Mouse (Mus musculus) heart, postnatal 0 days (tissue): ENCODE measurements around the gene Myrf. TPM values are rescaled to one million over a fixed set of nuclear protein-coding genes. Genes with fewer than 3 reads are reported as not detected.
A peak's percentile ranks its signal among the peaks of the same experiment; 100 is the strongest.

Source experiments
- ATAC-seq: fragments of 200-750 bp; cut with Nextera tagmentation; 2 replicates; pipeline ENCODE4 v1.8.0; 2017; ENCODE audit warnings: low read depth, moderate number of reproducible peaks, moderate library complexity; ENCODE audit not compliant: insufficient read depth
- DNase-seq: peaks from one replicate; pipeline ENCODE4 v3.0.0-alpha.2; 2016; ENCODE audit warnings: low spot score
- H3K27ac ChIP-seq: fragments of 300-500 bp; sonication (generic); 2 replicates; pipeline ENCODE4 v1.5.1; 2014; ENCODE audit warnings: low read depth, mild to moderate bottlenecking
- H3K27me3 ChIP-seq: fragments of 300-500 bp; sonication (generic); 2 replicates; pipeline ENCODE4 v1.6.1; 2014; ENCODE audit warnings: low read length, mixed read lengths; ENCODE audit not compliant: control insufficient read depth, insufficient read depth
- H3K36me3 ChIP-seq: fragments of 300-500 bp; sonication (generic); replicated peaks from 2 replicates; pipeline ENCODE4 v1.6.1; 2014; ENCODE audit warnings: low read length, mixed read lengths; ENCODE audit not compliant: control insufficient read depth, insufficient read depth
- H3K4me1 ChIP-seq: fragments of 300-500 bp; sonication (generic); 2 replicates; pipeline ENCODE4 v1.6.1; 2014; ENCODE audit warnings: antibody characterized with exemption; ENCODE audit not compliant: control insufficient read depth, insufficient read depth
- H3K4me2 ChIP-seq: fragments of 300-500 bp; sonication (generic); 2 replicates; pipeline ENCODE4 v1.6.1; 2014; ENCODE audit warnings: low read depth, mild to moderate bottlenecking, low read length, moderate library complexity
- H3K4me3 ChIP-seq: fragments of 300-500 bp; sonication (generic); 2 replicates; pipeline ENCODE4 v1.5.1; 2014; ENCODE audit warnings: low read depth, low read length
- H3K9ac ChIP-seq: fragments of 300-500 bp; sonication (generic); replicated peaks from 2 replicates; pipeline ENCODE4 v1.6.1; 2014; ENCODE audit warnings: low read depth, low read length, mixed read lengths
- H3K9me3 ChIP-seq: fragments of 300-500 bp; sonication (generic); replicated peaks from 2 replicates; pipeline ENCODE4 v1.6.1; 2016; ENCODE audit warnings: low read length; ENCODE audit not compliant: control insufficient read depth
- CTCF ChIP-seq: IDR thresholded peaks from 2 replicates; pipeline ENCODE4 v1.5.1; 2016; ENCODE audit warnings: antibody characterized with exemption, control low read depth, low read depth
- EP300 ChIP-seq: IDR thresholded peaks from 2 replicates; pipeline ENCODE4 v1.6.1; 2016; ENCODE audit warnings: antibody characterized with exemption, low read depth
- WGBS: fragments of 180-500 bp; shearing (Covaris S2); extraction: QIAGEN DNeasy Blood & Tissue Kit; methylation state at CpG from one replicate; pipeline ENCODE4 v1.1.7; 2014; 5-methylcytosine and 5-hydroxymethylcytosine counted together
- polyA plus RNA-seq: library from polyadenylated mRNA; unstranded; fragments of >200 nt; fragmentation: Nextera tagmentation; extraction: Ambion mirVana; gene quantifications from 2 replicates; pipeline ENCODE4 v1.2.1, GENCODE M21; 2015
- total RNA-seq: library from RNA; depleted of rRNA; stranded (reverse); fragments of >200 nt; gene quantifications from 2 replicates; pipeline ENCODE4 v1.2.3, GENCODE M21; 2014; ENCODE audit warnings: low replicate concordance

Gene Myrf
- total and polyA plus RNA-seq, 2 experiments from 2014 or later, result 1.3 to 4.9 TPM

GRCm38 (mm10) chr19:10276483-10277144, 36.1 kb upstream of the Myrf start:
- Histone ChIP-seq H3K4me1 (peaks cover 11% of the 10 kb centered on the region), H3K27me3 (no peaks in the 10 kb centered on the region), H3K9ac (no peak overlapping the region), H3K9me3 (no peaks in the 10 kb centered on the region), H3K36me3 (no peaks in the 10 kb centered on the region), H3K4me2 (no peak overlapping the region), H3K4me3 (no peak overlapping the region), H3K27ac (no peak overlapping the region)
- WGBS, result 79% methylated on average over 12 of the region's 12 CpGs
- TF ChIP-seq CTCF, result no peak
- no peak for TF ChIP-seq EP300
- ATAC-seq (no peak), DNase-seq (no peak)

- TF ChIP-seq CTCF (no peak), EP300 (no peak)
- Histone ChIP-seq H3K4me3 (no peak overlapping the region), H3K27me3 (no peaks in the 10 kb centered on the region), H3K27ac (no peak overlapping the region), H3K36me3 (no peaks in the 10 kb centered on the region), H3K4me2 (no peak overlapping the region), H3K9ac (no peak overlapping the region), H3K4me1 (no peaks in the 10 kb centered on the region; the same call in 1 of the 2 replicates), H3K9me3 (no peaks in the 10 kb centered on the region)
- DNase-seq (no peak), ATAC-seq (no peak)
- 53% methylated on average over 5 of the region's 5 CpGs for WGBS
Measured at GRCm38 (mm10) chr19:10274056-10274455, 33.5 kb upstream of the Myrf start.

- 36% methylated on average over 11 of the region's 11 CpGs for WGBS
- H3K4me1 ChIP-seq, result no peaks in the 10 kb centered on the region; the same call in 1 of the 2 replicates
- DNase-seq, result peak; percentile 30
- ATAC-seq, result peak; percentile 34; the same call in 1 of the 2 replicates
- H3K4me3 ChIP-seq, result no peak overlapping the region
- H3K9ac ChIP-seq, result no peak overlapping the region; the same call in 1 of the 2 replicates
- H3K27me3 ChIP-seq, result no peaks in the 10 kb centered on the region
- H3K36me3 ChIP-seq, result no peaks in the 10 kb centered on the region
- H3K9me3 ChIP-seq, result no peaks in the 10 kb centered on the region
- H3K27ac ChIP-seq, result 0 out of 2 replicates have a peak overlapping the region, but pooled peaks have one; percentile 23
- TF ChIP-seq CTCF, result no peak
- TF ChIP-seq EP300, result no peak
- H3K4me2 ChIP-seq, result no peak overlapping the region; the same call in 1 of the 2 replicates
Measured at GRCm38 (mm10) chr19:10272746-10273145, 32.2 kb upstream of the Myrf start.

GRCm38 (mm10) chr19:10271592-10271991, 31.0 kb upstream of the Myrf start:
- WGBS, result 87% methylated on average over 7 of the region's 7 CpGs
- H3K36me3 ChIP-seq, result no peaks in the 10 kb centered on the region
- H3K4me2 ChIP-seq, result no peak overlapping the region
- H3K9ac ChIP-seq, result no peak overlapping the region
- ATAC-seq (no peak), DNase-seq (no peak)
- no peak overlapping the region for H3K4me3 ChIP-seq
- H3K27ac ChIP-seq, result no peak overlapping the region
- no peaks in the 10 kb centered on the region for H3K27me3 ChIP-seq
- no peak for TF ChIP-seq CTCF
- TF ChIP-seq EP300, result no peak
- H3K4me1 ChIP-seq, result peaks cover 7% of the 10 kb centered on the region
- H3K9me3 ChIP-seq, result no peaks in the 10 kb centered on the region

GRCm38 (mm10) chr19:10270356-10270755, 29.8 kb upstream of the Myrf start:
- ATAC-seq (no peak), DNase-seq (no peak)
- no peak overlapping the region for H3K27ac ChIP-seq
- WGBS, result 69% methylated on average over 5 of the region's 5 CpGs
- no peaks in the 10 kb centered on the region for H3K36me3 ChIP-seq
- H3K9me3 ChIP-seq, result no peaks in the 10 kb centered on the region
- no peaks in the 10 kb centered on the region for H3K27me3 ChIP-seq
- H3K4me2 ChIP-seq, result no peak overlapping the region
- TF ChIP-seq CTCF, result no peak
- no peak for TF ChIP-seq EP300
- no peak overlapping the region for H3K4me3 ChIP-seq
- H3K9ac ChIP-seq, result no peak overlapping the region
- peaks cover 8% of the 10 kb centered on the region for H3K4me1 ChIP-seq

- H3K27ac ChIP-seq, result no peak overlapping the region
- no peak for ATAC-seq
- no peak for DNase-seq
- H3K4me3 ChIP-seq, result no peak overlapping the region
- H3K9me3 ChIP-seq, result no peaks in the 10 kb centered on the region
- TF ChIP-seq EP300, result no peak
- WGBS, result 88% methylated on average over 15 of the region's 15 CpGs
- peaks cover 8% of the 10 kb centered on the region for H3K4me1 ChIP-seq
- no peak overlapping the region for H3K4me2 ChIP-seq
- no peaks in the 10 kb centered on the region for H3K27me3 ChIP-seq
- H3K9ac ChIP-seq, result no peak overlapping the region
- H3K36me3 ChIP-seq, result no peaks in the 10 kb centered on the region
Measured at GRCm38 (mm10) chr19:10268851-10269250, 28.3 kb upstream of the Myrf start.
